Mouse (Mus musculus): ENCODE data around the gene Tmem121.

- TF ChIP-seq GATA1 (IDR thresholded peaks at IDR 0.05; ENCODE audit: borderline replicate concordance, low read length), result no peak
- no peak for TF ChIP-seq FLI1 (IDR thresholded peaks at IDR 0.05; ENCODE audit: low read length)
These were observed at the start of gene Tmem121 for GRCm38 (mm10) chr12:113185442-113186291.
